Mouse (Mus musculus) left cerebral cortex, postnatal 25 days (tissue): Measurements from ENCODE around the gene Morf4l1. TPM values are rescaled to one million over a fixed set of nuclear protein-coding genes. Genes with fewer than 3 reads are reported as not detected.
"Not testable (repeated sequence)": the region's sequence is repeated elsewhere in the genome, so short reads cannot be mapped to it uniquely, and the experiment has no call there.

ENCODE experiments used
- DNase-seq, 2 experiments: peaks; one replicate each; pipeline ENCODE4 v3.0.0; 2022; ENCODE audit warnings: low spot score in 2 of 2, mixed read lengths in 1 of 2
- intact Hi-C: fragments of 180-260 bp; cut with DNase I; formaldehyde crosslinking; loops from one replicate; pipeline ENCODE4 v1.15.1; 2025
- total RNA-seq, 2 experiments: library from RNA; stranded (reverse); gene quantifications; 2 replicates each; pipeline ENCODE4 v1.2.3; 2021

Morf4l1 gene
- total RNA-seq, 2 experiments from 2014 or later, result 411 to 422 TPM

GRCm38 (mm10) chr9:90070174-90070573 lies 44.4 kb downstream of the Morf4l1 start:
- intact Hi-C loops, result no loop called here
- DNase-seq, result no peak

GRCm38 (mm10) chr9:90069485-90069884 lies 45.1 kb downstream of the Morf4l1 start:
- intact Hi-C loops, result no loop called here

GRCm38 (mm10) chr9:90068786-90069185 lies 45.8 kb downstream of the Morf4l1 start:
- intact Hi-C loops, result no loop called here
- DNase-seq, result no peak

More at GRCm38 (mm10) chr9:90069485-90069884, 45.1 kb downstream of the Morf4l1 start:
- DNase-seq, result no peak

- no peak for DNase-seq
- intact Hi-C loops, result no loop called here
These were observed 47.2 kb downstream of the Morf4l1 start for GRCm38 (mm10) chr9:90067341-90067740.

- DNase-seq, intact Hi-C loops: not testable (repeated sequence)
These were observed 53.6 kb downstream of the Morf4l1 start for GRCm38 (mm10) chr9:90060932-90061331.

GRCm38 (mm10) chr9:90060574-90060875 lies 54.0 kb downstream of the Morf4l1 start:
- no peak for DNase-seq
- intact Hi-C loops, result no loop called here

GRCm38 (mm10) chr9:90059828-90060573 lies 54.6 kb downstream of the Morf4l1 start:
- intact Hi-C loops, result no loop called here

GRCm38 (mm10) chr9:90056716-90057115 lies 57.9 kb downstream of the Morf4l1 start:
- intact Hi-C loops, result no loop called here
- no peak for DNase-seq

More at GRCm38 (mm10) chr9:90059828-90060573, 54.6 kb downstream of the Morf4l1 start:
- no peak for DNase-seq

- DNase-seq, result no peak
- intact Hi-C loops, result no loop called here
These were observed 58.7 kb downstream of the Morf4l1 start for GRCm38 (mm10) chr9:90055911-90056310.

- intact Hi-C loops, result no loop called here
- DNase-seq, result no peak
These were observed 59.2 kb downstream of the Morf4l1 start for GRCm38 (mm10) chr9:90055409-90055808.

- DNase-seq, result peak; percentile 11 to 20
- intact Hi-C loops, result no loop called here
These were observed 60.0 kb downstream of the Morf4l1 start for GRCm38 (mm10) chr9:90054371-90055145.

- no peak for DNase-seq
- intact Hi-C loops, result no loop called here
These were observed 60.7 kb downstream of the Morf4l1 start, which contains the start of gene Ctsh for GRCm38 (mm10) chr9:90053852-90054251. Gene Ctsh (plus strand): TSS chr9:90054152.

GRCm38 (mm10) chr9:90047937-90048627 lies 66.5 kb downstream of the Morf4l1 start:
- no peak for DNase-seq
- intact Hi-C loops, result no loop called here

GRCm38 (mm10) chr9:90045191-90045590 lies 69.4 kb downstream of the Morf4l1 start:
- DNase-seq, result no peak
- intact Hi-C loops, result no loop called here

GRCm38 (mm10) chr9:90042906-90043305 lies 71.7 kb downstream of the Morf4l1 start:
- intact Hi-C loops, DNase-seq: not testable (repeated sequence)

Other genes with a start within 250 kb of the Morf4l1 start
- gene Rasgrf1, start 204.9 kb downstream of the Morf4l1 start, total RNA-seq, result 100 to 1,000 TPM; 213 to 223 TPM
- 10 to 100 TPM; 20.5 TPM for gene Ctsh, start 60.6 kb downstream of the Morf4l1 start, total RNA-seq
- gene Adamts7, start 48.3 kb upstream of the Morf4l1 start, total RNA-seq, result under 1 TPM; 0.23 to 0.30 TPM
- gene Tbc1d2b, start 156.0 kb upstream of the Morf4l1 start, total RNA-seq, result 10 to 100 TPM in 1 of 2 experiments, 1 to 10 TPM in 1; 8.9 to 11.6 TPM